Mouse (Mus musculus) myocyte (in vitro differentiated cells): ENCODE measurements around the gene 1700016K19Rik. TPM values are rescaled to one million over a fixed set of nuclear protein-coding genes. Genes with fewer than 3 reads are reported as not detected.

Experiments used
- H3K27me3 ChIP-seq: one replicate; pipeline ENCODE4 v1.6.1; 2011; ENCODE audit not compliant: control insufficient read depth, insufficient read depth, insufficient read length
- H3K36me3 ChIP-seq: one replicate; pipeline ENCODE4 v1.6.1; 2011; ENCODE audit not compliant: control insufficient read depth, insufficient read depth
- H3K4me2 ChIP-seq: one replicate; pipeline ENCODE4 v1.6.1; 2011; ENCODE audit warnings: low read depth, control low read depth
- H3K4me3 ChIP-seq: one replicate; pipeline ENCODE4 v1.5.1; 2011; ENCODE audit warnings: mild to moderate bottlenecking, control low read depth, moderate library complexity
- H3K79me2 ChIP-seq: one replicate; pipeline ENCODE4 v1.6.1; 2011; ENCODE audit not compliant: control insufficient read depth, insufficient read depth
- H3ac ChIP-seq: one replicate; pipeline ENCODE4 v1.6.1; 2011; ENCODE audit not compliant: control insufficient read depth, insufficient read length
- CEBPB ChIP-seq: IDR thresholded peaks from 2 replicates; pipeline ENCODE4 v1.6.1; 2011; ENCODE audit warnings: mild to moderate bottlenecking, moderate library complexity; ENCODE audit not compliant: poor library complexity, insufficient read depth, severe bottlenecking
- E2F4 ChIP-seq: IDR thresholded peaks from one replicate; pipeline ENCODE4 v1.6.1; 2011; ENCODE audit warnings: mild to moderate bottlenecking, control low read depth, moderate library complexity; ENCODE audit not compliant: insufficient read depth
- MAX ChIP-seq: IDR thresholded peaks from one replicate; pipeline ENCODE4 v1.6.1; 2011; ENCODE audit warnings: low read depth, mild to moderate bottlenecking, control low read depth
- MYOD1 ChIP-seq, 3 experiments: IDR thresholded peaks; one replicate each; pipeline ENCODE4 v1.6.1; 2011; ENCODE audit warnings: control low read depth in 2 of 3, low read depth in 2 of 3, mild to moderate bottlenecking in 2 of 3, moderate library complexity in 1 of 3; ENCODE audit not compliant: insufficient read length in 2 of 3, control insufficient read depth in 1 of 3
- MYOG ChIP-seq, 3 experiments: IDR thresholded peaks; one replicate each; pipeline ENCODE4 v1.6.1; 2011; ENCODE audit warnings: control low read depth in 2 of 3, low read depth in 2 of 3, mild to moderate bottlenecking in 2 of 3; ENCODE audit not compliant: insufficient read length in 2 of 3, control insufficient read depth in 1 of 3, insufficient read depth in 1 of 3
- POLR2A ChIP-seq: IDR thresholded peaks from one replicate; pipeline ENCODE4 v1.6.1; 2011; ENCODE audit warnings: low read depth, mild to moderate bottlenecking, control low read depth, moderate library complexity; ENCODE audit not compliant: insufficient read length
- POLR2AphosphoS2 ChIP-seq: IDR thresholded peaks from one replicate; pipeline ENCODE4 v1.6.1; 2011; ENCODE audit warnings: low read depth, control low read depth; ENCODE audit not compliant: insufficient read length
- REST ChIP-seq: IDR thresholded peaks from one replicate; pipeline ENCODE4 v1.6.1; 2011; ENCODE audit warnings: mild to moderate bottlenecking, control low read depth, moderate library complexity; ENCODE audit not compliant: insufficient read depth, insufficient read length
- SRF ChIP-seq: IDR thresholded peaks from one replicate; pipeline ENCODE4 v1.6.1; 2011; ENCODE audit warnings: low read depth; ENCODE audit not compliant: control insufficient read depth, insufficient read length
- TCF12 ChIP-seq: IDR thresholded peaks from one replicate; pipeline ENCODE4 v1.6.1; 2011; ENCODE audit warnings: mild to moderate bottlenecking, control low read depth; ENCODE audit not compliant: poor library complexity, insufficient read depth, severe bottlenecking
- TCF3 ChIP-seq: IDR thresholded peaks from one replicate; pipeline ENCODE4 v1.6.1; 2011; ENCODE audit warnings: low read depth, control low read depth; ENCODE audit not compliant: insufficient read length
- USF1 ChIP-seq: IDR thresholded peaks from one replicate; pipeline ENCODE4 v1.6.1; 2011; ENCODE audit warnings: low read depth, mild to moderate bottlenecking, control low read depth, moderate library complexity
- polyA plus RNA-seq: library from polyadenylated mRNA; unstranded; fragments of >200 nt; fragmentation: generic; extraction: Trizol; gene quantifications from one replicate; pipeline ENCODE4 v1.2.1, GENCODE M21; 2012; ENCODE audit warnings: missing spikeins

1700016K19Rik gene
- polyA plus RNA-seq, 1 experiment: 0.06 TPM

- TF ChIP-seq TCF3 (no peak), USF1 (peak; percentile 64), E2F4 (no peak), MYOG (IDR thresholded peaks at IDR 0.05; ENCODE audit: control insufficient read depth in 1 of 3, insufficient read depth in 1 of 3, insufficient read length in 2 of 3, low read depth in 2 of 3) (no peak)
- Histone ChIP-seq H3K36me3 (no peaks in the 10 kb centered on the region), H3K79me2 (no peaks in the 10 kb centered on the region), H3ac (no peak overlapping the region), H3K4me2 (no peak overlapping the region), H3K4me3 (no peak overlapping the region), H3K27me3 (peaks cover 36% of the 10 kb centered on the region)
Measured at GRCm38 (mm10) chr11:75983194-75983593, 16.5 kb upstream of the 1700016K19Rik start.

- Histone ChIP-seq H3K36me3 (no peaks in the 10 kb centered on the region), H3K4me2 (no peak overlapping the region), H3K79me2 (no peaks in the 10 kb centered on the region), H3K27me3 (peaks cover 31% of the 10 kb centered on the region), H3ac (no peak overlapping the region), H3K4me3 (no peak overlapping the region)
- TF ChIP-seq TCF3: no peak
- no peak for TF ChIP-seq CEBPB
- TF ChIP-seq POLR2AphosphoS2: no peak
- no peak for TF ChIP-seq TCF12
- TF ChIP-seq POLR2A: no peak
- TF ChIP-seq E2F4: no peak
- TF ChIP-seq REST: no peak
Measured at GRCm38 (mm10) chr11:75984581-75984980, 15.1 kb upstream of the 1700016K19Rik start.

GRCm38 (mm10) chr11:75985948-75986347, 13.8 kb upstream of the 1700016K19Rik start:
- Histone ChIP-seq H3K79me2 (no peaks in the 10 kb centered on the region), H3K4me3 (no peak overlapping the region), H3ac (no peak overlapping the region), H3K27me3 (peaks cover 17% of the 10 kb centered on the region), H3K4me2 (no peak overlapping the region), H3K36me3 (no peaks in the 10 kb centered on the region)
- no peak for TF ChIP-seq TCF3
- TF ChIP-seq POLR2AphosphoS2: no peak
- TF ChIP-seq MAX: no peak
- no peak for TF ChIP-seq MYOD1 (IDR thresholded peaks at IDR 0.05; ENCODE audit: control insufficient read depth in 1 of 3, insufficient read length in 2 of 3, low read depth in 2 of 3)
- TF ChIP-seq POLR2A: no peak
- TF ChIP-seq USF1: no peak
- no peak for TF ChIP-seq CEBPB
- TF ChIP-seq SRF: no peak
- TF ChIP-seq TCF12: no peak
- no peak for TF ChIP-seq REST
- no peak for TF ChIP-seq MYOG (IDR thresholded peaks at IDR 0.05; ENCODE audit: control insufficient read depth in 1 of 3, insufficient read depth in 1 of 3, insufficient read length in 2 of 3, low read depth in 2 of 3)
- TF ChIP-seq E2F4: no peak

- H3K27me3 ChIP-seq: peaks cover 16% of the 10 kb centered on the region
Measured at GRCm38 (mm10) chr11:75990965-75991835, 8.5 kb upstream of the 1700016K19Rik start.

GRCm38 (mm10) chr11:75991911-75992310, 7.8 kb upstream of the 1700016K19Rik start:
- TF ChIP-seq SRF: no peak
- no peak for TF ChIP-seq POLR2A
- no peak for TF ChIP-seq USF1
- no peak for TF ChIP-seq MAX
- no peak for TF ChIP-seq MYOG (IDR thresholded peaks at IDR 0.05; ENCODE audit: control insufficient read depth in 1 of 3, insufficient read depth in 1 of 3, insufficient read length in 2 of 3, low read depth in 2 of 3)
- TF ChIP-seq REST: no peak
- no peak for TF ChIP-seq E2F4
- no peak for TF ChIP-seq TCF3
- no peak for TF ChIP-seq MYOD1 (IDR thresholded peaks at IDR 0.05; ENCODE audit: control insufficient read depth in 1 of 3, insufficient read length in 2 of 3, low read depth in 2 of 3)
- no peak for TF ChIP-seq CEBPB
- no peak for TF ChIP-seq POLR2AphosphoS2
- no peak for TF ChIP-seq TCF12
- Histone ChIP-seq H3K27me3 (peaks cover 9% of the 10 kb centered on the region), H3ac (no peak overlapping the region), H3K79me2 (no peaks in the 10 kb centered on the region), H3K36me3 (no peaks in the 10 kb centered on the region), H3K4me3 (no peak overlapping the region), H3K4me2 (no peak overlapping the region)

More at GRCm38 (mm10) chr11:75990965-75991835, 8.5 kb upstream of the 1700016K19Rik start:
- no peaks in the 10 kb centered on the region for H3K79me2 ChIP-seq
- no peak overlapping the region for H3K4me2 ChIP-seq
- H3ac ChIP-seq: no peak overlapping the region
- H3K36me3 ChIP-seq: no peaks in the 10 kb centered on the region
- H3K4me3 ChIP-seq: no peak overlapping the region
- TF ChIP-seq TCF12: no peak
